Mouse (Mus musculus): ENCODE measurements around the gene Ankfy1.
"Not testable (repeated sequence)": the region's sequence is repeated elsewhere in the genome, so short reads cannot be mapped to it uniquely, and the experiment has no call there.

Gene Ankfy1

GRCm38 (mm10) chr11:72723165-72723564 is 33.4 kb downstream of the Ankfy1 start:
- no peak for DNase-seq

DNA sequence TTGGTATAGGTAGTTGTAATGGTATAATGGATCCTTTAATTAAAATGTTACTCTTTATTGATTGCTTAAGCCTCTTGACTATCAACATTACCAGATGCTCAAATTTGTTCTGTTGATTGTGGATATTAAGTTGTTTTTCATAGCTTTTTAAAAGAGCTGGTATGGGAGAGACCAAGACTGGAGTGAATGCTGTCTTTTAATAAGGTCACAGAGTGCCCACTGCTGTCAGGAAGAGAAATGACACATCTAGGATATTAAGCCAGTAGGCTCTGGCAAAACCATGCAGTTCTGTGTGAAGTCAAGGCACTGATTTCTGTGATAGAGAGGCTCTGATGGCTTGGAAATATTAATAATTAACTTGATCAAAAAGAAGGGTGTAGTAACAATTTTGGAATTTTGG is 34.1 kb downstream of the Ankfy1 start:
- no peak for DNase-seq

DNA sequence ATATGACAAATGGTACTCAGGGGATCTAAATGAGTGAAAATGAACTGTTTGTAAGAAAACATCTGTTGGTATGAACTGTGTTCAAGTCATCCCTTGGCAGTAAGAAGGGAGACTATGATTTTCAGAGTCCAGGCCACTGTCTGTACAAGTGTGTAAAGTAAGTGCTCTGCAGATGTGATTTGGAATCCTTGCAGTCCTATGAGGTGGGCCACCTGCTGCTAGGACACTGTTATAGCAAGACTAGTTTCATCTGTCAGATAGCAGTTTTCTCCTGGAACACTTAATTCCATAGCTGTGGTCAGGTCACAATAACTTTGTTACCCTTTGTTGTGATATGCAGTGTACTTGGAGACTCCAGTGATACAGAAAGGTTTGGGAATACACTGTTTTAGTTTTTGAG is 36.2 kb downstream of the Ankfy1 start:
- no peak for DNase-seq

GRCm38 (mm10) chr11:72733736-72734135 is 43.9 kb downstream of the Ankfy1 start:
- DNase-seq, result no peak

GRCm38 (mm10) chr11:72734840-72735518 is 45.2 kb downstream of the Ankfy1 start:
- no peak for DNase-seq

DNA sequence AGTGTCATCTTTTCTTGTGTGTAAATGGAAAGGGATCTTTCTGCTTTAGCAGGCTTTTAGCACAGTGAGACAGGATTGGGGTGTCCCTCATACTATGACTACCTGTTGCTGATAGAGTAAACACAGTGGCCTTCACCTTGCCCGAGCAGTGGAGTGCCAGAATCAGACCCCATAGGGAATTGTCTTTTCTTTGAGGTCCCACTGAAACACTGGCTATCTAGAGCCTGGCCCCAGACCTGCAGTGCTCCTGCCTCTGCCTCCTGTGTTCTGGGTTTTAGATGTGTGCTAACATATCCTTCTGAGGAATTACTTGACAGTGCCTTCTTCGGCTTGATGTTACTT is 45.7 kb downstream of the Ankfy1 start:
- DNase-seq, result no peak

DNA sequence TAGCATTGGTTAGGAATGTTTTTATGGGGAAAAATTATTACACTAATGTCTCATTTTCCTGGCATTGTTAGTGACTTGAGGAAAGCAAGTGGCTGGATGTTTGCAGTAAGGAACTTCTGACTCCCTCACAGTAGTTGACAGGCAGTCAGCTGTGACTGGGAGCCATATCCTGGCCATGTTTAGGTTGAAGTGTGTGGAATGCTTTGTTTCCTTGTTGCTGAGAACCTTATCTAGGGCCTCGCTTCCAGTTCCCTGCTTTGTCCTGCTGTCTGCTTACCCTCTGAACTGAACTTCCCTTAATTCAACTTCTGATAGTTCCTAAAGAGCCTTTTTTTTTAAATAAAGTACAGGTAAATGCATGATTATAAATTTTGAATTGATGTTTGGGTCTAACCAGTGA is 46.5 kb downstream of the Ankfy1 start:
- DNase-seq, result no peak

- not testable (repeated sequence) for DNase-seq
Observed at GRCm38 (mm10) chr11:72737517-72737916, 47.7 kb downstream of the Ankfy1 start.

DNA sequence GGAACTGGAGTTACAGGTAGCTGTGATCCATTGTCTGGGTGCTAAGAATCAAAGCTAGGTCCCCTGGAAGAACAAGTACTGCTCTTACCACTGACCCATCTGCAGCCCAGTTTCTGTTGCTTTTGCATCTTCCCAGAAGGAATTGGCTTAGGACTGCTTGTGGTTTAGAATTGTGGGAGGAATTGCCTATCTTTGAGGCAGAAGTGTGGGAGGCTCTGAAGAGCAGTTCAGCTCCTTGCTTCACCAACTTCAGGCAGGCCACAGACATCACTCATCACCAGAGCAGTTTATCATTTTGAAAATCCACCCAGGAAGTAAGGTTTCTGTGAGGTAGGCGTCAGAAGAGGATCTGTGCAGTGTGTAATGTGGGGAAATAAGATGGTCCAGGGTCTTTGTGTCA is 49.2 kb downstream of the Ankfy1 start:
- DNase-seq, result no peak

GRCm38 (mm10) chr11:72751956-72752355 is 62.1 kb downstream of the Ankfy1 start:
- DNase-seq, result no peak

DNA sequence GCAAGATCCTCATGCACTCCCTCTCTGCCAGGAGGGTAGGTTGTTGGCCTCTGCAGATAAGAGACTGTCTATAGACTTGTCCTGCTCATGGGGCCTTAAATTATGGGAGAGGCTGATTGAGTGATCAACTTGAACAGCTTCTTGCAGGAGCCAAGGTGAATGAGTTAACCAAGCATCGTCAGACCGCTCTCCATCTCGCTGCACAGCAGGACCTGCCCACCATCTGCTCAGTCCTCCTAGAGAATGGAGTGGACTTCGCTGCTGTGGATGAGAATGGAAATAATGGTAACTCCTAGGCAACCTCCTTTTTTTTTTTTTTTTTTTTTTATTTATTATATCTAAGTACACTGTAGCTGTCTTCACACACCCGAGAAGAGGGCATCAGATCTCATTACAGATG is 68.5 kb downstream of the Ankfy1 start:
- no peak for DNase-seq

GRCm38 (mm10) chr11:72759581-72759980 is 69.8 kb downstream of the Ankfy1 start:
- no peak for DNase-seq

DNA sequence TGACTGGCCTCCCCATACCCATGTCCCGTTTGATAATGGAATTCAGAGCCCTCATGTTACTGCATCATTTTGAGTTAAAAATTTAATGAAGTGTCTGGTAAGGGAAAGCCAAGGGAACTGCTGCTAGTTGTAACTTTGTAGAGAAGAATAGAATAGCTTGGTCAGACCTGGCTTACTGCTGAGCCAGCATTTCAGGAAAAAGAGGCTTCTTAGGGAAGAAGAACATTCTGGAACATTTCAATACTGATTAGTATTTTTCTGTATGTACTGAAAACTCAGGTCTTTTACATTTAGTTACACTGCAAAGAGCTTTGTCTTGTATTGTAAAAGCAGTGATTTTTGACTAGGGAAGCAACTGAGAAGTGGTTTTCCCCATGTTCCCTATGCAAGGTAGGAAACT is 71.0 kb downstream of the Ankfy1 start:
- DNase-seq, result no peak

DNA sequence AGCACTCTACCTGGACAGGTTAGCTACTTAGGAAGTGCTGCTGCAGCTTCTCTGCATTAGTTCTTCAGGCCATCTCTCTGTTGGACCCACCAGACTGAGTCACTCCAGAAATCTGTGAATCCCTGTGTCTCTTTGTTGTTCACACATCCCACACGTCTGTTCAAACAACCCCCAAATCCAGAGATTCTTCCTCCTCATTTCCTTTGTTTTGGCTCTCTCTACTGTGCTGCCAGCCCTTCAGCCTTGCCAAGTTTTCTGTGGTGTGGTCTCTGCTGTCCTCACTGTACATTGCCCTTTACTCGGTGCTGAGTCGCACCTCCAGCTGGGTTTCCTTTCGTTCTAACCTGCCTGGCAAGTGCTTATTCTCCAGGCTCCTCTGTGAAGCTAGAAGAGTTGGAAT is 74.5 kb downstream of the Ankfy1 start:
- DNase-seq, result no peak

- DNase-seq, result no peak
Observed at GRCm38 (mm10) chr11:72767716-72768115, 77.9 kb downstream of the Ankfy1 start.

DNA sequence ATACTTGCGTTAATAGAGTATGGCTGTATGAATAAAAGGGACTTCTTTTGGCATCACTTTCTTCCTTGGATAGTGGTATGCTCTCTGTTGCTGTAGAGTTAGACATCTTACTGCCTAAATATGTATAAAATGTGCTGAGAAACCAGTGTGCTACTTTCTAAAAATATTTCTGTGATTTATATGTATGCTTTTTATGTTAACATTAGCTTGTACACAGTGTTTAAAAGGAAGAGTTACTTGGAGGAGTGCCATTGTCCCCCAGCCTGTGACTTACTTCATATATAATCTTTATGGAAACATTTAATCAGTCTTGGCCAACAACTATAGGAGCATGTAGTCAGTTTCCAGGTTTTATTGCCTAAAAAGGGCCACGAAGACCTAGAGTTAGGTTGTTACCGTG is 79.3 kb downstream of the Ankfy1 start:
- no peak for DNase-seq

GRCm38 (mm10) chr11:72770324-72770723 is 80.5 kb downstream of the Ankfy1 start:
- no peak for DNase-seq

DNA sequence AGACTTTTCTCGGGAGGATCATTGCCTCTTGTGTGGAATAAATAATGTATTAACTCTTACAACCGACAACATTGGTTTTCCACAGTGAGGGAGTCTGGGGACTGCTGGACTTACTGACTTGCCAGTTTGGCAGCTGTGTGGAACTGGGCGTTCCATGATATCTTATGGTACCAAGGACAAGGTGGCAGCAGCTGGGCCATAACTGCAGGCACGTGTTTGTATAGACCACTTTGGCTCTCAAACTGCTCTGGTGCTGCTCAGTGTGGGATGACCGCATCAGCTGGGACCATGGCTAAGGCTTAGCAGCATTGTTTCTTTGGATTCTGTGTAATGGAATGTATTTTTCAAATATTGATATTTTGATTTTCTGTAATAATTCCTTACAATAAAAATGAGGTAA is 81.0 kb downstream of the Ankfy1 start:
- no peak for DNase-seq

DNA sequence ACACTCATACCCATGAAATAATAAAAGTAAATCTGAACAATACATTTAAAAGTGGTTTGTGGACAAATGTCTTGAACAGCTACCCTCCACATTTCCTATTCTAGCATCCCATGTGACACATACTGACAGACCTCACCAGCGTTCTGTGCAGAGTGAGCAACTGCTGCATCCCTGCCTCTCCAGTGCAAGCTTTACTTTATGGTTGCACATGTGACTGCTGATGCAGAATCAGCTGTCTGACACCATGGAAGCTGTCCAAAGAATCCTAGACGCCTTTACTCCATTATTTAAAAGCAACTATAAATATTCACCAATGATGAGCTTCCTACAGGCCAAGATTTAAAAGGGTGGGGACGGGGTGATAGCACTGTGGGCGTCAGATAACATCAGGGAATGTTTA is 81.7 kb downstream of the Ankfy1 start:
- no peak for DNase-seq

- DNase-seq, result not testable (repeated sequence)
Observed at GRCm38 (mm10) chr11:72772611-72773010, 82.8 kb downstream of the Ankfy1 start.

DNA sequence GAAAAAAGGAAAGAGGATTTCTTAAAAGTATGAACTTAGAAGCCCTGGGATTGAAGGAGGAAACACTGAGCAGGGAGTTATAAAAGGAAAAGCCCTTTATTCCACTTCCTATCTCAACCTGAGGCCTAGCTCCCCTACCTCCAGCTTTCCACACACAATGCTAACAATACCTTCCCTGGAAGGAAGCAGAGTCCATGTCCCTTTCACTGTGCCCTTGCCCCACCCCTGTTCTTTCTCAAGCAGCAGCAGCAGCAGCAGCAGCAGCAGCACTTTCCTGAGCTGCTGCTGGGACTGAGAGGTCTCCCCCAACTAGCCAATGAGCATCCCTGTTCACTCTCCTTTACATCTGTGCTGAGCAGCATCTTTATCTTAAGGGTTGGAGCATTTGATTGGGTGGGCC is 89.2 kb downstream of the Ankfy1 start:
- no peak for DNase-seq

DNA sequence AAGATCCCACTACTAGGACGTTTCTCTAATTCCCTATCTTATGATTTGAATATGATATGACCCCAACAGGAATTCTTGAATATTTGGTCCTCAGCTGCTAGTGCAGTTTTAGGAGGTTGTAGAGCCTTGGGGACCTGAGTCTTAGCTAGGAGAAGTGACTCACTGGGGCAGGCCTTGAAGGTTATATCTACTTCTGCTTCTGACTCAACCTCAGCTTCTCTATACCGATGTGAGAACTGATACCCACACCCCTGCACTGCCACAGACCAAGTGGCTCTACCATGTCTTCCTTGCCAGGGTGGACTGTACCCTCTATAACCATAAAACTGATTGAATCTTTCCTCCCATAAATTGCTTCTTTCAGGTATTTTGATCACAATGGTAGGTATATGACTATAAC is 92.3 kb downstream of the Ankfy1 start:
- no peak for DNase-seq

GRCm38 (mm10) chr11:72782503-72782902 is 92.7 kb downstream of the Ankfy1 start:
- DNase-seq, result no peak

DNA sequence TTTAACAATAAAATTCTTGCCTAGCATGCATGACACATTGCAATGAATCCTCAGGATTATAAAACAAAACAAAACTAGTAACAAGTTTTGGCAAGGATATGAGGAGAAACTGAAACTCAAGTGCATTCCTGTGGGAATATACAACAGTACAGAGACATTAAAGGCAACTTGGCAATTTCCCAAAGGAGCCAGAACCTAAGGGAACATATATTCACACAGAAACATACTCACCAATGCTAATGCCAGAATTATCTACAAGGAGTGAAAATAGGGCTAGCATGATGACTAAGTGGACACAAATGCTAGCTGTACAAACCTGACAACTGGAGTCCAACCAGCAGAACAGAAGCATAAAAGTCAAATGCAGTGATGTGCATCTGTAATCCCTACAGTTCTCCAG is 102.2 kb downstream of the Ankfy1 start:
- DNase-seq, result no peak

- no peak for DNase-seq
Observed at GRCm38 (mm10) chr11:72795149-72795454, 105.3 kb downstream of the Ankfy1 start.

Measured in kidney, adult 18-20 months (tissue).